Mouse (Mus musculus) naive thymus-derived CD4-positive, alpha-beta T cell, adult 2 months (primary cell): ENCODE data around the gene Mb21d2.

Experiments
- DNase-seq: peaks from one replicate; pipeline ENCODE4 v3.0.0-alpha.2; 2011; ENCODE audit warnings: low read depth

The Mb21d2 gene

DNA sequence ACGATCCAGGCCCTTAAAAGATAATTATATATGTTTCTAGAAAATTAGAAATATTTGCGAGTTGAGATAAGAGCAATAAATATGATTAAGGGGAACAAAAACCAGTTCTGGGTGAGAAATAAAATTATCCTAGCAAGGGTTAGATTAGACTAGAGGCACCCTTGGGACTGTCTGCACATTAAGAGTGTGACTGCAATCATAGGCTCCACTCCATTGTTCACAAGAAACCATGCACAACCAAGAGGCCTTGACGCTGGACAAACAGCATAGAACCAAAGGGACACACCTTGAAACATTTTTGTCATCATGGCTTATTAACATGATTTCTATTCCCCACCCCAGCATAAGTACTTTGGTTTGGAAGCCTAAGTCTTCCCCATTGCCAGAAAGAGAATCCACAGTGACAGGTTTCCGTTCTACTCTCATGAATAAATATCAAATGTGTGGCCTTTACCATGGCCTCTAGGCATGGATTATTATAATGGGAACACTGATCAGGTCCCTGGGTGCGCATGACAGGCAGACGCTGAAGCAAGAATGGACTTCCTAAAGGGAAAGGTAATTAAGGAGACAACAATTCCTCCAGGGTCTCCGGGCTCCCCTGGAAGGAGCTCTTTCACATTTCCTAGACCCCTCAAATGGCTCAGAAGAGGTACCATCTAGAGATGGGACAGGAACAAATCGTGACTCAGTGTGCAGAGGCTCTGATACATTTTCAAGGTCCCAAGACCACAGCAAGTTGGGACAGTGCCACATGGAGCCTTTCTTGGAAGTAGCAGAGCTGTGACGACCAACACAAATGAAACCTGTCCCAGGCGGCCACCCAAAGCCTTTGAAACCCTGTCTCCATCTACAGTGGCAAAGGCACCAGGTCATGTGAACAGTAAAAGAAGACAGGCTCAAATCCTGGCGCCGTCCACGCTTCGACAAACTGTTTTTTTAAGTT is 26.6 kb downstream of the Mb21d2 start:
- DNase-seq: no peak

DNA sequence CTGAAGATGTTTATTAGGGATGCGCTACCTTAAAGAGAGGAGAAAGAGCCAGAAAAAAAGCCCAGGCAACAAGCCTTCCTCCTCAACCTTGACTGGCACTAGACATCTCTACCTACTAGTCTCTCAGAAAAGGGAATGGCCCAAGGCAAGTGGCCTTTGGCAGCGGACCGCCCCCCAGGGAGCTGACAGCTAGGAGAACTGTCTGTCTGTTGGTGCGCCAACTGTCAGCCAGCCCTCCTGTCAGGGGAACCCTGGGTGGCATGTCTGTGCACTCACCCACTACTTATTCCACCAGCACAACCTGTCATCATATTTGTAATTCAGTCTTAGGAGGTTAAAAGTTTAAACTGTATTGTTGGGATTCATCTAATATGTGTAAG is 30.3 kb downstream of the Mb21d2 start:
- DNase-seq: no peak

DNA sequence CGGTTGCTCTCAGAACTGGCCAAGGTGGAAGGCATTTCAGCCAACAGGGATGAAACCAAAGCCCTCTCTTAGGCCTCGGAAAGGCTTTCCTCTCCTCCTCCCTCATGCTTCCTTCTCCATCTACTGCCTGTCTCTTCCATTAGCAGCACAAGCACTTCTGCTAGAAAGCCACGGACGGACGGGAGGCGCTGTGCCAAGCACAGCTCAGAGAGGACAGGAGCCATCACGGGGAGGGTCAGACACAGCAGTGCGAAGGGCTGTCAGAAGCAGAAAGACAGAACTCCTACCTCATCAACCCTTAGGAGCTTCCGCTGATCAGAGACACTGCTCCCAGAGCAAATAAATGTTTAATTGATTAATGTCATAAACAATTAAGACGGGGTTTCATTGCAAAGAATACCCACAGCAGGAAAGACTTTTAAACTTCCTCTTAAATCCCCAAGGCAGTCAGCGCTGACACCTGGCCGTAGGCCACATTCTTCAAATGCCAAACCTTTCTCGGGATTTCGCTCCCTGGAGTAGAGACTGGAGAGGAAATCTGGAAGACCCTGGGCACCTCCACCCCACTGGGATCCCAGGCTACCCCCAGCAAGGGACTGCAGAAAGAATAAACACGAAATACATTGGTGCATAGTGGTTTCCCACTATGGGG is 30.8 kb downstream of the Mb21d2 start:
- no peak for DNase-seq

DNA sequence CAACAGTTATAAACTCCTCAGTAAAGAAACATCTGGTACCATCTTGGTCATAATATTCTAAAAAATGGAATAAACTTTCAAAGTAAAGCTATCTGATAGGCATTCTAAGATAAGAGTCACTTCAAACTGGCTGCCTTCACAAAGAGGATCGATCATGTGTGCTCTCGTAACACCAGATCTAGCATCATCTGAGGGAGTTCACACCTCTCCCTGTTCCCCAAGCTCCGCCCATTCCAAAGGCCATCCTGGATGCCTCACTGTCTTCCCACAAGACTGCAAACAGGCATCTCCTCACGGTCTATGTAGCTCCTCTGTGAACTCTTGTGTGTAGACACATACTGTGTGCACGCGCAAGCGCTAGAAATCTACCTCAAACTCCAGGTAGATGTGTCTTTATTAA is 32.9 kb downstream of the Mb21d2 start:
- no peak for DNase-seq

DNA sequence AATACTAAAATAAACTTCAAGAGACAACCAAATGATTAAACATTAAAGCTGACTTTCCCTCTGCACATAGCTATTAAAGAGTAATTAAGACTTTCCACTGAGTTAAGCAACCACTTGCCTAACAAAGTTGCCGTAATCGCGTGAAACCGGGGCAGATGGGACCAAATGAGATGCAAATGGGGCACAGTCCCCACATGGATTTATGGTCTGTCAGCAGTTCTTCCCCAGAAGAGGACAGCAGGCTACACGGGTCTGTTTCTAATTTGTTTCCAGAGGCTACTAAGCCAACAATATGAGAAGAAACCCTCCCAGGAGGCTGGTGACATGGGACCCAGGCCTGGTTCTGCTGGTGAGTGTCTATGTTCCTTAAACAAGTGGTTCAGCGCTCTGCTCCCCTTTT is 34.6 kb downstream of the Mb21d2 start:
- DNase-seq: no peak

DNA sequence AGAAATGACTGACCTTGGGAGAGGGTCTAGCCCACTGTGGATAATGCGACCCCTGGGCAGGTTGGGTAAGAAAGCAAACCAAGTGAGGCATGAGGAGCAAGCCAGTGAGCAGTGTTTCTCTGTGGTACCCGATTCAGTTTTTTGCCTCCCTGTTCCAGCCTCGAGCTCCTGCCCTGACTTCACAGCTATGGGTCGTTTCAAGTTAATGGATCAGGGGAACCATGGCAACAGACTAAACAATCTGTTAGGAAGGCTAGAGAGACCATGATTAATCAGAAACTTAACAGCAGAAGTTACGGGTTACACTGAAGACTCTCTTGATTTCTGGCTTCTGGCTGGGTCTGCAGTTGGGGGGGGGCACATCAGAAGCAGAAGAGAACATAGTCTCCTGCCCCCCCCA is 36.2 kb downstream of the Mb21d2 start:
- no peak for DNase-seq

DNA sequence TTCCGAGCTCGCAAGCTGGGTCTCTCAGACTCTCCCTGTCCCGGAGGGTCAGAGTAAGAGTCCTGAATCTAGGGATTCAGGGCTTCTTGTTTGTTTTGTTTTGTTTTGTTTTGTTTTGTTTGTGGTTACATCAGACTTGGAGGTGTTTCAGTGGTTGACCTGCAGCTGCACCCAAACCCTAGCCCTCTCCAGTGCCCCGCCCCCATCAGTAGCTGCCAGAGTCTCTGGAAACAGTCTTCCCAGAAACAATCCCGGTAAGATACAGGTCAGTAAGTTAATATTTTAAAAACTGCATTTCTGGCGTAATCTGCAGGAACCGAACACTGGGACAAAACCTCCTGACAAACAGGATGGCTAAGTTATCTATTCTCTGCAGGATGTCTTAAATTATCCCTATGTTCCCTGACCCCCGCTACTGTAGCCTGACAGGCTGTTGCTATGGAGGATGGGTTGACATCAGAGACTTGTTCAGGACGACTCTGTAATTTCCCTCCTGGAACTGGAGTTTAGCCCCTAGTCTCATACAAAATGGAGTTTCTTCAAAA is 43.2 kb downstream of the Mb21d2 start:
- DNase-seq: no peak

DNA sequence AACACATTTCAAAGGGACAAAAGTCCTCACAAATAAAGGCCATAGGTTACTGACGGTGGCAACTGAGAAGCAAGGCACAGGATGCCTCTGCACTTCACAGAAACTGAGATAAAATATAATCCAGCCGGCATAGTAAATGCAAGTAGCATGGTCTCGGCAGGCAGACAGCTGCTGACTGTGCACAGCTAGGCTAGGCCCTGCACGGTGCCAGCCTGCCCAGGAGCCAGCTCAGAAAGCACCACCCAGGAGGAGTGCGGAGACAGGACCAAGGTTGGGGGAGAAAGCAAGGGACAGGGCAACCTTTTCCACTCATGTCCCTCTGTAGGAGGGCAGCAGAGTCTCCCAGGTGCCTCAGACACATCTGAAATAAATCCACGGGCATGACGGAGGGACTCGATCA is 44.0 kb downstream of the Mb21d2 start:
- DNase-seq: no peak

DNA sequence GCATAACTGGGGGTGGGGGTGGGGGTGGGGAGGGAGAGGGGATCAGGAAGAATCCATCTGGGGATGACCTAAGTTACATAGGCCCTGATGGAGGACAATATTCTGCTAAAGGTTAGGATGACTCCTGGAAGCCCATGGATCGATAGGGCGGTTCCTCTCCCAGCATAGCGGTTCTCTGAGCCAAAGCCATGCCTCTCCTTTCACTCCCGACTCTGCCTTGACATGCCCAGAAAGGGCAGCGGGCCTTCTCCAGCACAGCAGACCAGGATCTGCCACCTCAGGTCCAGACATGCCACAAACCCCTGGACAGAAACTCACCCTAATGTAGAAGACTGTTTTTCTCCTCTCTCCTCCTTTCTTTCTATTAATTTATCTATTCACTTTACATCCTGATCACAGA is 44.8 kb downstream of the Mb21d2 start:
- no peak for DNase-seq

DNA sequence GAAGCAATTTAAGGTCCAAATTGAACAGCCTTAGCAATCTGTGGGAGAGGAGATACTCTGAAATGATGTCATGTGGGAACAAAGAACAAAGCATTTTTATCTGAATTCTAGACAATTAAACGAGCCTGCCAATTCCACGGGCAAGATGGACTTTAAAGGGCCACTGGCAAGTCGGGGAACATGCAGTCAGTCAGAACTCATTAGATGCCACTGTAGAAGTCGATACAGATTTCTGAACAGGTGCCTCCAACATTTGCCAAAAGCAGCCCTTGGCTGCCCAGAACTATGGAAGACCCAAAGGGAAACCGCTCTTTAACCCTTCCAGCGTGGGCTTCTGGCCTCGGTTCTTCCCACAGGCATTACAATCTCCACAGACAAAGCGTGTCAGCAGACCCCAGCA is 45.8 kb downstream of the Mb21d2 start:
- DNase-seq: no peak

DNA sequence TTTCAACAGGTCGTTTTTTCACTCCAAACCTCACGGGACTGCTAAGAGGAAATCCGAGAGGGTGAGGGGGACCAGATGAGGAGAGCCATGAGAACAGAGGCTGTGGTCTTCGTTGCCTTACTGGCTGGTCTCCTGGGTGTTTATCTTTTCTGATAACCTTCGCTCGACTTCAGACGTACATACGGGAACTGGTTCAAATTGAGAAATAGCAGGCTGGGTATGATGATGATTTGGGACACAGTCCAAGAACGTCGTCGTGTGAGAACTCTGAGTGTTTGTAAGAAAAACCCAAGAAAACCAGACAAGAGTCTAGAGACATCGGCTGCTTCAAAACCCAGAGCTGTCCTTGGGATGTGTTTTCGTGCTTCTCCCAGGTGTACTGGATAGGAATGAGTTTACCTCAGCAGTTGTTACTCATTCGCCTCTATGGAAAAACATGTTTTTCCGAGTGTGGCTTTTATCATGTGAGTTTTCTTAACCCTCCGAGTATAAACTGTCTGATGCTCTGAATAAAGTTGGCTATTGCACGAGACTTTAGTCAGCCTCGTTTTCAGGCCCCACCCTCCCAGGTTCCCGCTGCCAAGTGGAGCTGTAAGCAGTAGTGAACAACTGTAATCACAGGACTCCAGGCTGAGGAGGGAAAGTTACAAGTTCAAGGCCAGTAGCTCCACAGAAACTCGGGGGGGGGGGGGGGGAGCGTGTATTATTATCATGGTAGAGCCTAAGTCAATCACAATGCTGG is 46.6 kb downstream of the Mb21d2 start:
- no peak for DNase-seq

DNA sequence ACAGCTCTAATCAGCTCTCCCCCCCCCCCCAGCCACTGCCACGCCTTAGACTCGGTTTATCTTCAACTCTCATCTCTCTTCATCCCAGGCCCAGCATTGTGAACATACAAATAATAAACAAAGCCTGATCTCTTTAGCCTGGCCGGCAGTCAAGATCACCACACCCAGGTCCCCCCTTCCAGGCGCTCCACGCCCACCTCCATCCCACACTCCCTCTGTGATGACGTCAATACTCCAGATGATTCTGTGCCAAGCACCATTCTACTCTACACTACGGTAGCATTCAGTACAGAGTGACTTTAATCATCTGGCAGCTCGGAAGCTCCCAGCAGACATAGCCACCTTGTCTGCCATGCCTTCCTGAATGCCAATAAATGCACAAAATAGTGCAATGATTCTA is 47.7 kb downstream of the Mb21d2 start:
- DNase-seq: no peak

DNA sequence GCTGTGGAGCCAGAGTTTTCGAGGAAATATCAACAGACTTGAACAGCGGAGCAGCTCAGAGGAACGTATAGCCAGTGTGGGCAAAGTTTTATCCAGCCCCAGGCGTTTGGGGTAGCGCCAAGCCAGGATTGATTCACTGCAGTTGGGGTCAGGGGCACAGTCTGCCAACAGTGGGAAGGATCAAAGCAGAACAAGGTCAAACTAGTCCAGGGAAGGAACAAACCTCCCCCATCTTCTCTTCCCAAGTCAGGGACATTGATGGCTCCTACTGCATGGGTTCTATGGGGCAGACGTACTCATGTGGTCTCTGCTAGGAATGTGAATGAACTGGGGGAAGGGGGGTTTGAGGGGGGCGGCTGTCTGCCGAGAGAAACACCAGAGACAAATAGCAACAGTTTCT is 48.7 kb downstream of the Mb21d2 start:
- no peak for DNase-seq

DNA sequence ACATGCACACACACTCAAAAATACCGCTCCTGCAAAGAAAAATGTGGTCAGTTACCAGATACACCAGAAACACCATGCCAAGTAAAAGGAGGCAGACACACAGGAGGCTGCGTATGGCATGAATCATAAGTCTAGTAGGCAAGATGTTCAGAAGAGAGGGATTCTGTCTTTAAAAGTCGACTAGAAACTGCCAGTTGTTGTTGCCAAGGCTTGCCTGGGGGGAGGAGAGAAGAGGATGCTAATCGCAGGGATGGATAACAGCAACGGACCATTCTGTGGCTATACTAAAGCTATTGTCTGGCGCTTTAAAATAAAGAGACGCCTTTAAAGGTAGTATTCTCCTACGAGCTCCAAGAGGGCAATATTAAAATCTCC is 49.2 kb downstream of the Mb21d2 start:
- no peak for DNase-seq

DNA sequence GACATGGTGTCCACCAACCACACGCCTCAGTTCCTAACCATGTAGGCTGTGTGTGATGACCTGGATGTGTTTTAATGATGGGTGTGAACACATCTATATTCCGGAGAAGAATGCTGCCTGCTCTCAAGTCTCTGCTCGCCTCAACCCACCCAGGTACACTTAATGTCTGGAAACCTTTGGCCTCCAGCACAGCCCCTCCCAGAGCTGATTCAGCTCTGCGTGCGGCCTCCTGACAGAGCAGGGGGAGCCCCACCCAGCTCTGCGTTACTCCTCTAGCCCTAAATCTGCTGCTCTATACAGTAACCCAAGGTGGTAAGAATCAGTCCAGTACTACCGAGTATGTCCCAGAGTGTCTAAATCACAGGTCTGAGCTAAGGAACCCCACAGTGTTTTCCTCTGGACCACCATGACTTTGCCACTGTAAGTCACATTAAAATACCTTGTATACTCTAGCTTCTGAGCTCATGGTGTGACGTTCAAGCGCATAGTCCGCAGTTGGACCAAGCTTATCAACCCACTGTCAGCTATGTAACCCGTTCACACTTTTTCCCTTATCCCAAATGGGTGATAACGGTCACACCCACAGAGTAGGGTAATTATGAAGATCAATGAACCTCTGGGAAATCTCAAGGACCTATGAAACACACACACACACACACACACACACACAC is 49.7 kb downstream of the Mb21d2 start:
- no peak for DNase-seq

DNA sequence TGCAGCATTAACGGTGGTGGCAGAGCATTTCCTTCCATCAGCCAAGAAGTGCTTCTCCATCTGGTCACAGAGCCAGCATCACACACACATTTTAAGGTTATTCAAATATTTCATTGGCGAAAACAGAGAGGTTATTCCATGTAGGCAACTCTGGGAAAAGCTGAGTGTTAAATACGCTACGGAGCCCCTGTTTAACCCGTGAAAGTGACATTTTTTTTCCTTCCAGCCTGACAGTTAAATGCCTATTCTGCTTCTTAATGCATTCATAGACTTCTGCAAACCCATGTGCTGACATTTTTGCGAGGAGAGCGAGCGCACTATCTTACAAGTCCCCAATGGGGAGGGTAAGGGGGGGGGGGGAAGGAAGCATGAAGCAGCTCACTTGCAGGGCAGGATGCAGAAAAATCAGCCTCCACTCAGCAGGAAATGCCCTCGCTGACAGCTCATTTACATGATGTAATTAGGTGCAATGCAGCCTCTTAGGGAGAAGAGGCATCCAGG is 52.3 kb downstream of the Mb21d2 start:
- DNase-seq: no peak

DNA sequence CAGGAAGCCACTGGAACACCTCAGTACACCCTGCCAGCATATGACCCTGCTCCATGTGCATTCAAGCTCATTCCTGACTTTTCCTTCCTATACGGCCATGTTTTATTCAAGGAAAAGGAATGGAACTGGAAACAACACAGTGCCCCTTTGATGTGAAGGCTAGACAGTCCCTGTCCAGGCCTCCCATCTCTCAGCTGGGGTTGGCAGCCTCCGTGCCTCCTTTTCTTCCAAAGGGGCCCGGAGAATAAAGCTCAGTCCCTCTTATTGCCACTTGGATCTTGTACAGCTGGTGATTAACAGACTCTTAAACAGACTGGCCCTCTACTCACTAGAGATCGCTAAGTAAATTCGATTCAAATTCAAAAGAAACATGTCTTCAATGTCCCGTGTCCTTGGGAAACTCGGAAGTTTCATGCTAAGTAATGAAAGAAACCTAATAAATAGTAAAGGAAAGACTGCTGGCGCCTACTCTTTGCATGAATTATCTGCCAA is 56.0 kb downstream of the Mb21d2 start:
- no peak for DNase-seq

DNA sequence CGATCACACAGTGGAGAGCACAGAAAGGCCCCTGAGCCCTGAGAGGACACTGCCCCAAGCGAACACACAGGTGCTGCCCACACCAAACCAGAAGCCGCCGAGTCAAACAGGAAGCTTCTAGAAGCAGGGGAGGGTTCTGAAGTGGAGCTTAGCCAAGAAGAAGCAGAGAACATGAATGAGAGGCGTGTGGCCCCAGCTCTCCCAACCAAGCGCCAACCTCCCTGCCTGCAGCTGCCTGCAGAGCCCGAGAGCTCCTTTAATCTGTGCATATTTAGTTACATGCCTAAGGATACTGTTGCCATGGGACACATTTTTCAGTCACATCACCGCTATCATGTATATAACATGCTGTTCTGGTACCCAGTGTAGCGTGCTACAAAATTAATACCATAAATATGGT is 58.6 kb downstream of the Mb21d2 start:
- DNase-seq: no peak

DNA sequence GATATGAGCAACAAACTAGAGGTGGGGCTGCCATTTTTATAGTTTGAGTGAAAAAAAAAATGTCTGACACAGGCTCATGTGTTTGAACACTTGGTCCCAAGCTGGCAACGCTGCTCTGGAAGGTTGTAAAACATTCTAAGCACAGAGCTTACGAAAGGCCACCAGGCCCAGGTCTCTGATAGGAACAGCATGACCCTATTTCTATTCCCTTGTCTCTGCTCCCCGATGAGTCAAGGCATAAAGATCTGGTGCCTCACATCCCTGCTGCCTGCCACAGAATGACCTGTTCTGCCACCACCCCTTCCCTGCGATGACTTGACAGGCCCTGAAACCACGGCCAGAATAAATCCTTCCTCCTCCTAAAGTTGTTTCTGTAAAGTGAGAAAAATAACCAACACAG is 59.0 kb downstream of the Mb21d2 start:
- no peak for DNase-seq

DNA sequence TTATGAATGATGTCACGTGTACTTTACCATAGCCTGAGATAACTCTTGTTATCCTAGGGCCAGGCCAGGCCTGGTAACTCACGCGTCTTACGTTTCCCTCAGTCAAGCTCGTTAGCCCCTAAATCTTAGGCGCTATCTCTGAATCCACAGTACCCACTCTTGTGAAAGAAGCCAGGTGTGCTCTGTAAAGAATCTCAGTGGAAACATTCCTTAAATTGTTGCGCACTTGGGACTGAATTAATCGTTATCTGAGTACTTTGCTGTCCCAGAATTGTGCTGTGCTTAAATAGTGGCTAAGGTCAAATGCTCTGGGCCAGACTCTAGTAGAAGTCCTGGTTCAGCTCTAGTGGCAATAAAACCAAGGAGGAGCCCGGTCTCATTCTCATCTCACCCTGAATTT is 60.6 kb downstream of the Mb21d2 start:
- no peak for DNase-seq

DNA sequence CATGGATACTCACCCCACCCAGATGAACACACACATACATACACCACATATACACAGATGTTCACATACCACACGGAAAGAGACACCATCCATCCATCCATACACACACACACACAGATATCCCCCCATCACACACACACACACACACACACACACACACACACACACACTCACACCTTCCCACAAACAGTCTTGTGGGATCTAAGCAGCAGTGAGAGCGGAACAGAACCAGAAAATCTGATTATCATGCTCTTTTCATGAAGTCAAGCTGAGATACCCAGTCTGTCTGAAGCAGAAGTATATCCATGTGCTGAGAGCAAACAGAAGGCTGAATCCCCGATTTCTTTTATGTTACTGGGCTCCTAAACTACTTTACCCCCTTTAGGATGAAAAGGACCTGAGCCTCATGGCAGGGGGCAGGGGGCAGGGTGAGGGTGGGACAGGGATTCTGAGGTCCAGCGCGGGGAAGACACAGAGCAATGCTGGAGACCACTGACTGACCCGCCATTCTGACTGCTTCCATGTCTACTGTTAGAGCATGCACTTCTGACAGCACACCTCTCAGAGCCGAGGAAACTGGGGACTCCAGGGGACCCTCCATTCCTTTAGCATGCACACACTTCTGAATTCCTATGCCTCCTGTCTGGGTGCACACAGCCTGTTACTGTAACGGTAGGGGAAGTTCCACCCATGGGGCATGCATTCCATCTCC is 62.7 kb downstream of the Mb21d2 start:
- no peak for DNase-seq
